Mouse (Mus musculus) kidney, adult 2 months (tissue): ENCODE results near the gene Lpcat4.

Experiments used
- CTCF ChIP-seq: fragments of 200-500 bp; conservative IDR thresholded peaks from 2 replicates; pipeline ENCODE4 v1.5.1; 2011; ENCODE audit warnings: low read depth, mild to moderate bottlenecking, control low read depth, low read length, moderate library complexity, mixed read lengths; ENCODE audit not compliant: insufficient read depth, insufficient read length
- POLR2A ChIP-seq: fragments of 200-500 bp; IDR thresholded peaks from one replicate; pipeline ENCODE4 v1.6.1; 2011; ENCODE audit warnings: low read depth, low read length, control low read depth

GRCm38 (mm10) chr2:112264364-112264763 is 25.1 kb downstream of the Lpcat4 start:
- TF ChIP-seq POLR2A, result no peak
- TF ChIP-seq CTCF, result no peak
